Mouse (Mus musculus): Measurements from ENCODE around the gene Tmppe. TPM values are rescaled to one million over a fixed set of nuclear protein-coding genes. Genes with fewer than 3 reads are reported as not detected.
"Not testable (repeated sequence)": the region's sequence is repeated elsewhere in the genome, so short reads cannot be mapped to it uniquely, and the experiment has no call there.

The Tmppe gene
- total RNA-seq (2021) = 10 to 100 TPM; 12.9 to 13.4 TPM
- long read RNA-seq, experiment 1, partial matches to known transcripts = 0 of 3 reads
- long read RNA-seq, experiment 1, other reads (novel, unspliced or antisense) = 0 of 3 reads
- long read RNA-seq, experiment 2, partial matches to known transcripts = 3 of 10 reads
- long read RNA-seq, experiment 2, other reads (novel, unspliced or antisense) = 3 of 10 reads

DNA sequence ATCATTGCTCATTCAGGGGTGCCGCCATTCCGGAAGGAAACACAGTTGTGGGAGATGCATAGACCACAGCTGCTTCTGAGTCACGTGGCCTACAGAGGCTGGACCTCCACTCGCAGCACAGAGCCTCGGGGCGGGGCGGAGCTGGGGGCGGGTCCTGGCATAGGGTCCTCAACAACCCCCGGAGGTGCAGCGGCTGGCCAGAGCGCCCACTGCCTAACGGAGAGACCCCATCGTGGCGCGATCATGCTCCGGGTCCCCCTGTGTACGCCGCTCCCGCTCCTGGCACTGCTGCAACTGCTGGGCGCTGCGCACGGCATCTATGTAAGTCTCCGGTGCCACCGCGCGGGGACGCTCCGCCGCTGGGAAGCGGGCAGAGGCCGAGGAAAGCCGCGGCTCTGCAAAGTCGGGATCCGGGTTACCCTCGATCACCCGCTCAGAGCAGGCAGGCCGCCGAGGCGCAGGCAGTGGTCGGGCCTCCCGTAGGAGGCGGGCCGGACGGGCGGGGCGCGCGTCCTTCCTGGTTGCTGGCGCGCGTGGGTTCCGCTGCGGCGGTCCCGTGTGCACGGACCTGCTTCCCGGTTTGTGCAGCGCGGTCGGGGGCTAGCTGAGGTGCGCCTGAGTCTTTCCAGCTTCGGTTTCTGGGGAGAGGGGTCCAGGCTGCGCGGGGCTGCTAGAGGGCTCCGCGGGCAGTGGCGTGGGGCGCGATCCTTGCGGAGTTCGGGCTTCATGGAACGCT, at the start of gene Tmppe, which contains the start of gene Glb1:
Gene Tmppe, plus strand, starts transcription at position 157 of the 736 bp plus-strand sequence.
Gene Glb1, plus strand, starts transcription at position 128 of the 736 bp plus-strand sequence.
- peak; percentile 65 to 79 for DNase-seq (ENCODE audit: low spot score in 2 of 2)

GRCm38 (mm10) chr9:114367783-114368470, 33.0 kb upstream of the Tmppe start:
- peak; percentile 80 to 92 for DNase-seq (ENCODE audit: low spot score in 2 of 2)

DNA sequence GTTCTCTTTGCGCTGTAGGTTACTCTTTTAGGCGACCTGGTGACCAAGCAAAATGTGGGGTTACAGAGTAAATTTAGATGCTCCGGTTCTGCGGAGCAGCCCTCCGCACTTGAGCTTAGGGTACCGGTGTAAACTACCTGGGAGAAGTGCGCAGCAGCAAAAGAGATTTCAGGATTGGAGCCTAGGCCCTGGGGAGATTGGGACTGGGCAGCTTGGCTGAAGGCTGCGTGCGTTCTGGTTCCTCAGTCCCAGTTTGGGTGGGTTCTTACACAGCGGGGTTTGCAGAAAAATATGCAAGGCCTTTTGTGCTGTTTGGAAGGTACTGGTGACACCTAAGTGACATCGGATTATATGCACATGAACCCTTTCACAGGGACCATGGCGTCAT, 32.4 kb upstream of the Tmppe start:
- DNase-seq (ENCODE audit: low spot score in 2 of 2) = no peak

GRCm38 (mm10) chr9:114369389-114369788, 31.5 kb upstream of the Tmppe start:
- DNase-seq (ENCODE audit: low spot score in 2 of 2) = not testable (repeated sequence)

- not testable (repeated sequence) for DNase-seq (ENCODE audit: low spot score in 2 of 2)
Observed at GRCm38 (mm10) chr9:114371717-114372116, 29.2 kb upstream of the Tmppe start.

GRCm38 (mm10) chr9:114375276-114375962, 25.5 kb upstream of the Tmppe start:
- DNase-seq (ENCODE audit: low spot score in 2 of 2) = no peak

DNA sequence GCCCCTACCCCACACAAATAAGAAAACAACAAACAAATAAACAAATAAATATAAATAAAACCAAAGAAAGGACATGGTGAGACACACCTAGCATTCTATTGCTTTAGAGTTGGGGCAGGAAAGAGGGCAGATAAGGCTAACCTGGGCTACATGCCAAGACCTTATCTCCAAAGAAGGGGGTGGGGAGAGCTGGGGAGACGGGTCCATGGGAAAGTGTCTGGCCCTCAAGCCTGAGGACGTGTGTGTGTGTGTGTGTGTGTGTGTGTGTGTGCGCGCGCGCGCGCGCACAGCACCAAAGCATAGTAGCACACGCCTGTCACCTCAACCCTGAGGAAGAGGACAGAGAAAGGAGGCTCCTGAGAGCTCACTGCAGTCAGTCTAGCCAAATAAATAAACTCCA, 23.7 kb upstream of the Tmppe start:
- no peak for DNase-seq (ENCODE audit: low spot score in 2 of 2)

DNA sequence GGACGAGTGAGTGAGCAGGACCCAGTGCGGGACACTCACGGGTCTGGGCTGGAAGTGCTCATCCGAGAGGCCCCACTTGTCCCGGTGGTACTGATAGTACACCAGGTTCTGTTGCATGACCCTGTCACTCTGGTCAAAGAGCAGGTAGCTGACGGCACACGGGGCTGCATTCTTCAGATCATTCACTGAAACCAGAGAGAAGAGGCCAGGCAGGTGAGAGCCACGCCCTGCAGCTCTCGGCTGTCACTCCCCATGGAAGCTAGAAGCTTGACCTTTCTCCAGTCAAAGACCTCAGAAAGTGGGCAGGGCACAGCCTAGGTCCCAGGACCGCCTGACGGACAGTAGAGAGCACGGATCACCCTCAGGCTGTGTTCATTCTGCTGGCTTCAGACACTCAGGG, 21.0 kb upstream of the Tmppe start:
- no peak for DNase-seq (ENCODE audit: low spot score in 2 of 2)

DNA sequence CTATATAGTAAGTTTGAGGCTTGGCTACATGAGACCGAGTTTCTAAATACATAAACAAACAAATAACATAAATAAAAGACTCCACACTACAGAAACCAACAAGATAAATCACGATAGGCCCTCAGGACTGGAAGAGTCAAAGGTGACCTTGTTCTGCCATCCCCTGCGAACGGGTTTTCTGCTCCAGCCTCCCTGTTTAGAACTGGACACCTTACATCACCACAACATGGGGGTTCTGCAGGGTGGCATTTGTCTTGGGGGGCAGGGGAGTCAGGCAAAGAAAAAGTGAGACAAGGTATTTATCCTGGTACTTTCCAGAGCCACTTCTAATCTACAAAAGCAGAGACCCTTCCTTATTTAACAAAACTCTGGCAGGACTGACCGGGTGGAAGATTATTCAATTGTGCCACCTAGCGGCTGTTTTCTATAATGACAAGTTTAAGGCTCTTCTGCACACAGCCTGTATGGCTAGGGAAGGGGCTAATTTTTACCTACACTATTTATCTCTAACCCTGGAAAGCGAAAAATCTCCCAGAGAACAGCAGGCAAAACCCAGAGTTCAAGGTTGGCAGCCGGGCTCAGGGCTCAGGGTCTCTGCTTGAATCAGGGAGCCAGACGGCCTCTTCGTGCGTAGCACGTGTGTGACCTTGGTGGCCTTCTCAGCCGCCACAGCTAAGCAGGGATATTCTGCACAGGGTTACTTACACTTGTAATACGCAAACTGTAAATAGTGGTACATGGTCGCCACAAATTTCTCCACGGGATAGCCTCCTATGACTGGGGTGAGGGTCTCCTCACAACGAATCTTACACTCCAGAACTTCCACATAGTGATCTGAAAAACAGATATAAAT, 19.8 kb upstream of the Tmppe start:
- DNase-seq (ENCODE audit: low spot score in 2 of 2) = peak; percentile 28 to 31

- DNase-seq (ENCODE audit: low spot score in 2 of 2) = no peak
Observed at GRCm38 (mm10) chr9:114382936-114383710, 17.8 kb upstream of the Tmppe start.

DNA sequence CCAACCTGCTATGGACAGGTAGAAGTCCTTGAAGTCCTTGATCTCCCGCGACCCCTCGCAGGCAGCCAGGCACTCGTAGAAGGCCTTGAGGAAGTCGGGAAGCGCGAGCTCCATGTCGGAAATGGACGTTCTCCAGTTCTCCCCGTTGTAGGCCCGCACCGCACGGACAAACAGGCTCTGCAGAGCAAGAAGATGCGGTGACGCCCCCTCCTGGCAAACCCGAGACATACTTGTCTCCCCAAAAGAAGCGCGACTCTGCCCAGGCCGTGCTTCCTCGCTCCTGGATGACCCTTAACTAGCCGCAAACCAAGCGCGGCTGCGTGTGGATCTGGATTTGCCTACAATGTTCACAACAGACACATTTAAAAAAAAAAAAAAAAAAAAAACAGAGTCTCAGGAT, 16.2 kb upstream of the Tmppe start:
- DNase-seq (ENCODE audit: low spot score in 2 of 2) = no peak

- no peak for DNase-seq (ENCODE audit: low spot score in 2 of 2)
Observed at GRCm38 (mm10) chr9:114385160-114385559, 15.7 kb upstream of the Tmppe start.

DNA sequence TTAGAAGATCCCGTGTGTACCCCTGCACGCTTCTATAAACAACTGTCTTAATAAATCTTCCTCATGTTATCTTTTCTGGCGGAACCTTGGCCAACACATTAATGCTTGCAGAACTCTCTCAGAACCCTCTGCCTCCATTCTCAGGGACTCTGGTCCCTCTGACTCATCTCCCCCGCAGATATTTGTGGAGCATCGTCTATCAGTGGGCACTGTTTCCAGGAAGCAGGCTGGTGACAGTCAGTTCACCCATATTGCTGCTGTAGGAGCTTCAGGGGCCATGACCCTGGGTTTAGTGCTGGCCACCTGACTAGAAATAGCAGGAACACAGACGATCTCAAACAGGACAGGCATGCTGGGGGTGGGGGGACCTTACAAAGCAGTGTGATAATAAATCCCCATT, 13.8 kb upstream of the Tmppe start:
- DNase-seq (ENCODE audit: low spot score in 2 of 2) = no peak

- no peak for DNase-seq (ENCODE audit: low spot score in 2 of 2)
Observed at GRCm38 (mm10) chr9:114388288-114388687, 12.6 kb upstream of the Tmppe start.

DNA sequence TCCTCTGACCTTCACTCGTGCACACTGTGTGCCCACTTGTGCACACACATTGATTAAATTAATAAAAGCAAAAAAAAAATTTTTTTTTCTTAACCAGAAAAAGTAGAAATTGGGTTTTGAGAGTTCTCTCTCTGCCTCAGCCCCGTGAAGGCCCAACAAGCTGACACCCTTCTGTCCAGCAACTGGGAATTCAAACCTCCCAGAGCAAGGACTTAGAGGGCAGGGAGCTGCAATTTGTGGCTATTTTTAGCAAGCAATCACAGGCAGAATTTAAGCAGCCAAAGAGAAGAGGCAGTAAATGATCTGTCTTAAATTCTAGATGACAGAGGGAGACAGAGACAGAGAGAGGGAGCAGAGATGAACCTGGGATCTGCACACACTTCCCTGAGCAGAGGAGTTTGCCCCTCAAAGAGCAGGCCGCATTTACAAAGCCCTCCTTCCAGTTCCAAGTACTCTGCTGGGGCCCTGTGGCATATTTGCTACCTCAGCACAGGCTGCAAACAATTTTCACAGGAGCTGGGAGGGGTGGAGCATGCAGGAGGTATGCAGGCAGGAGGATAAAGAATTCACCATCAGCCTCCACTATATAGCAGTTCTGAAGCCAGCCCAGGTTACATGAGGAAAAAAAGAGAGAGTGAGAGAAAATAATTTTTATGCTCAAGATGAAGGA, 12.1 kb upstream of the Tmppe start:
- no peak for DNase-seq (ENCODE audit: low spot score in 2 of 2)

GRCm38 (mm10) chr9:114389371-114389904, 11.5 kb upstream of the Tmppe start:
- no peak for DNase-seq (ENCODE audit: low spot score in 2 of 2)

- DNase-seq (ENCODE audit: low spot score in 2 of 2) = peak; percentile 30 to 61
Observed at GRCm38 (mm10) chr9:114389905-114390748, 10.8 kb upstream of the Tmppe start, which contains the start of gene Crtap. TSS of gene Crtap (minus strand) at chr9:114390675.

- DNase-seq (ENCODE audit: low spot score in 2 of 2) = no peak
Observed at GRCm38 (mm10) chr9:114390749-114391075, 10.2 kb upstream of the Tmppe start.

Data from left cerebral cortex, adult 18-20 months (tissue).